Mouse (Mus musculus): ENCODE results near the gene Gzmk. TPM values are rescaled to one million over a fixed set of nuclear protein-coding genes. Genes with fewer than 3 reads are reported as not detected.
A peak's percentile ranks its signal among the peaks of the same experiment; 100 is the strongest.

Gzmk gene
- total RNA-seq, 1 experiment = not detected

- in situ Hi-C loops (cut with MboI; ENCODE audit: low sequenced_read_pairs in 2 of 2, unreplicated experiment in 2 of 2) = no loop called here
- no peak overlapping the region for H3K4me3 ChIP-seq (ENCODE audit: insufficient read depth in 1 of 2, low read depth in 1 of 2, low read length in 2 of 2, poor library complexity in 1 of 2, severe bottlenecking in 1 of 2)
- no peaks in the 10 kb centered on the region for H3K9me3 ChIP-seq (ENCODE audit: control insufficient read depth, insufficient read depth, low read depth, low read length)
- no peaks in the 10 kb centered on the region for H3K36me3 ChIP-seq (ENCODE audit: control insufficient read depth, insufficient read depth, low read length, poor library complexity, severe bottlenecking)
- no peaks in the 10 kb centered on the region for H3K4me1 ChIP-seq (ENCODE audit: control insufficient read depth in 2 of 2, insufficient read depth in 2 of 2, low read length in 2 of 2, poor library complexity in 1 of 2)
- no peak overlapping the region for H3K9ac ChIP-seq (ENCODE audit: insufficient read depth, low read depth, low read length, poor library complexity, severe bottlenecking)
- no peak for DNase-seq (ENCODE audit: low read depth, low spot score)
- H3K27ac ChIP-seq (ENCODE audit: insufficient read depth, low read depth, low read length, poor library complexity, severe bottlenecking) = no peak overlapping the region
- TF ChIP-seq ZC3H11A (IDR thresholded peaks at IDR 0.05; ENCODE audit: borderline replicate concordance, low read depth, low read length) = no peak
- no peak for TF ChIP-seq ZNF384 (IDR thresholded peaks at IDR 0.05; ENCODE audit: low read depth, low read length)
- TF ChIP-seq MAFK (IDR thresholded peaks at IDR 0.05; ENCODE audit: insufficient read depth, low read depth, low read length) = no peak
- no peak for TF ChIP-seq CHD2 (IDR thresholded peaks at IDR 0.05; ENCODE audit: low read depth, low read length)
- TF ChIP-seq HCFC1 (IDR thresholded peaks at IDR 0.05; ENCODE audit: borderline replicate concordance, insufficient read depth, low read length) = no peak
These were observed 51.5 kb downstream of the Gzmk start for GRCm38 (mm10) chr13:113174162-113174561.

GRCm38 (mm10) chr13:113170256-113170655 lies 55.5 kb downstream of the Gzmk start:
- Histone ChIP-seq H3K4me3 (ENCODE audit: insufficient read depth in 1 of 2, low read depth in 1 of 2, low read length in 2 of 2, poor library complexity in 1 of 2, severe bottlenecking in 1 of 2) (no peak overlapping the region), H3K36me3 (ENCODE audit: control insufficient read depth, insufficient read depth, low read length, poor library complexity, severe bottlenecking) (no peaks in the 10 kb centered on the region), H3K9me3 (ENCODE audit: control insufficient read depth, insufficient read depth, low read depth, low read length) (no peaks in the 10 kb centered on the region), H3K9ac (ENCODE audit: insufficient read depth, low read depth, low read length, poor library complexity, severe bottlenecking) (no peak overlapping the region), H3K4me1 (ENCODE audit: control insufficient read depth in 2 of 2, insufficient read depth in 2 of 2, low read length in 2 of 2, poor library complexity in 1 of 2) (no peaks in the 10 kb centered on the region), H3K27ac (ENCODE audit: insufficient read depth, low read depth, low read length, poor library complexity, severe bottlenecking) (no peak overlapping the region)
- no peak for TF ChIP-seq ZNF384 (IDR thresholded peaks at IDR 0.05; ENCODE audit: low read depth, low read length)
- 0 out of 2 replicates have a peak, but pooled peaks have one; percentile 39 for TF ChIP-seq MAFK (IDR thresholded peaks at IDR 0.05; ENCODE audit: insufficient read depth, low read depth, low read length)
- in situ Hi-C loops (cut with MboI; ENCODE audit: low sequenced_read_pairs in 2 of 2, unreplicated experiment in 2 of 2) = no loop called here
- no peak for DNase-seq (ENCODE audit: low read depth, low spot score)

- H3K4me1 ChIP-seq (ENCODE audit: control insufficient read depth in 2 of 2, insufficient read depth in 2 of 2, low read length in 2 of 2, poor library complexity in 1 of 2) = no peaks in the 10 kb centered on the region
- H3K9me3 ChIP-seq (ENCODE audit: control insufficient read depth, insufficient read depth, low read depth, low read length) = no peaks in the 10 kb centered on the region
- H3K27ac ChIP-seq (ENCODE audit: insufficient read depth, low read depth, low read length, poor library complexity, severe bottlenecking) = no peak overlapping the region
- DNase-seq (ENCODE audit: low read depth, low spot score) = no peak
- H3K36me3 ChIP-seq (ENCODE audit: control insufficient read depth, insufficient read depth, low read length, poor library complexity, severe bottlenecking) = no peaks in the 10 kb centered on the region
- H3K4me3 ChIP-seq (ENCODE audit: insufficient read depth in 1 of 2, low read depth in 1 of 2, low read length in 2 of 2, poor library complexity in 1 of 2, severe bottlenecking in 1 of 2) = no peak overlapping the region
- H3K9ac ChIP-seq (ENCODE audit: insufficient read depth, low read depth, low read length, poor library complexity, severe bottlenecking) = no peak overlapping the region
- TF ChIP-seq ZC3H11A (IDR thresholded peaks at IDR 0.05; ENCODE audit: borderline replicate concordance, low read depth, low read length) (no peak), HCFC1 (IDR thresholded peaks at IDR 0.05; ENCODE audit: borderline replicate concordance, insufficient read depth, low read length) (no peak), ZNF384 (IDR thresholded peaks at IDR 0.05; ENCODE audit: low read depth, low read length) (no peak), CHD2 (IDR thresholded peaks at IDR 0.05; ENCODE audit: low read depth, low read length) (no peak), MAFK (IDR thresholded peaks at IDR 0.05; ENCODE audit: insufficient read depth, low read depth, low read length) (no peak)
- in situ Hi-C loops (cut with MboI; ENCODE audit: low sequenced_read_pairs in 2 of 2, unreplicated experiment in 2 of 2) = no loop called here
These were observed 57.6 kb downstream of the Gzmk start for GRCm38 (mm10) chr13:113168018-113168534.

GRCm38 (mm10) chr13:113164252-113165005 lies 61.3 kb downstream of the Gzmk start:
- Histone ChIP-seq H3K4me1 (ENCODE audit: control insufficient read depth in 2 of 2, insufficient read depth in 2 of 2, low read length in 2 of 2, poor library complexity in 1 of 2) (no peaks in the 10 kb centered on the region), H3K4me3 (ENCODE audit: insufficient read depth in 1 of 2, low read depth in 1 of 2, low read length in 2 of 2, poor library complexity in 1 of 2, severe bottlenecking in 1 of 2) (no peak overlapping the region), H3K9ac (ENCODE audit: insufficient read depth, low read depth, low read length, poor library complexity, severe bottlenecking) (no peak overlapping the region), H3K27ac (ENCODE audit: insufficient read depth, low read depth, low read length, poor library complexity, severe bottlenecking) (no peak overlapping the region), H3K9me3 (ENCODE audit: control insufficient read depth, insufficient read depth, low read depth, low read length) (no peaks in the 10 kb centered on the region), H3K36me3 (ENCODE audit: control insufficient read depth, insufficient read depth, low read length, poor library complexity, severe bottlenecking) (no peaks in the 10 kb centered on the region)
- in situ Hi-C loops (cut with MboI; ENCODE audit: low sequenced_read_pairs in 2 of 2, unreplicated experiment in 2 of 2) = no loop called here
- DNase-seq (ENCODE audit: low read depth, low spot score) = no peak
- no peak for TF ChIP-seq HCFC1 (IDR thresholded peaks at IDR 0.05; ENCODE audit: borderline replicate concordance, insufficient read depth, low read length)
- TF ChIP-seq ZNF384 (IDR thresholded peaks at IDR 0.05; ENCODE audit: low read depth, low read length) = no peak
- no peak for TF ChIP-seq CHD2 (IDR thresholded peaks at IDR 0.05; ENCODE audit: low read depth, low read length)
- TF ChIP-seq ZC3H11A (IDR thresholded peaks at IDR 0.05; ENCODE audit: borderline replicate concordance, low read depth, low read length) = no peak
- no peak for TF ChIP-seq MAFK (IDR thresholded peaks at IDR 0.05; ENCODE audit: insufficient read depth, low read depth, low read length)

Measured in ES-E14 (cell line).